Mouse (Mus musculus): ENCODE data around the gene Hist1h2ah. TPM values are rescaled to one million over a fixed set of nuclear protein-coding genes. Genes with fewer than 3 reads are reported as not detected.
"Not testable (repeated sequence)": the region's sequence is repeated elsewhere in the genome, so short reads cannot be mapped to it uniquely, and the experiment has no call there.

The Hist1h2ah gene
- total RNA-seq (2021): 10 to 100 TPM; 12.5 to 17.0 TPM
- long read RNA-seq, experiment 1: 0 reads
- long read RNA-seq, experiment 2: 0 reads

GRCm38 (mm10) chr13:22035267-22036148, at the start of gene Hist1h2ah, which contains the start of gene Hist1h2bk:
Gene Hist1h2ah, minus strand, starts transcription at chr13:22035568.
Gene Hist1h2bk, plus strand, starts transcription at chr13:22035870.
- peak within 1 kb of the TSS; percentile 51 for H3K4me3 ChIP-seq
- DNase-seq (ENCODE audit: low spot score in 2 of 2): peak; percentile 79 to 92
- not testable (repeated sequence) for H3K27ac ChIP-seq

DNA sequence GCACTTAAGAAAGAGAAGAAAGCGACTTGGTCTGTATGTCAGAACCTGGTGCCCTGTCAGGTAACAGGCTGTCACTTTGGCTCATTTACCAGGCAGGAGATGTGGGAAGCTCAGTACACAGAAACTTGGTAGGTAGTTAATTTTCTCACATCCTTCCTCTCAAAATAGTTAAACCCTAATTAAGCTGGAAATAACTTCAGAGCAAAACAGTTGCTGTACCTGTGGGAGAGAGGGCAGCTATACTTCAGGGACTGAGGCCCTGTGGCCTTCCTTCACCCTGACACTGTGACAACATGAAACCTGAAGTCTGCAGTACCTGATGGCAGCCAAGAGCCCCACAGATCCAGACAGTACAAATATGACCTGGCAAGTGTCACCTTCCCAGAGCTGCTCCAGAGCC, 48.8 kb upstream of the Hist1h2ah start, which contains the start of gene Vmn1r188:
Gene Vmn1r188, plus strand, starts transcription at position 301 of the 400 bp plus-strand sequence.
- not testable (repeated sequence) for H3K4me3 ChIP-seq; DNase-seq (ENCODE audit: low spot score in 2 of 2); H3K27ac ChIP-seq

DNA sequence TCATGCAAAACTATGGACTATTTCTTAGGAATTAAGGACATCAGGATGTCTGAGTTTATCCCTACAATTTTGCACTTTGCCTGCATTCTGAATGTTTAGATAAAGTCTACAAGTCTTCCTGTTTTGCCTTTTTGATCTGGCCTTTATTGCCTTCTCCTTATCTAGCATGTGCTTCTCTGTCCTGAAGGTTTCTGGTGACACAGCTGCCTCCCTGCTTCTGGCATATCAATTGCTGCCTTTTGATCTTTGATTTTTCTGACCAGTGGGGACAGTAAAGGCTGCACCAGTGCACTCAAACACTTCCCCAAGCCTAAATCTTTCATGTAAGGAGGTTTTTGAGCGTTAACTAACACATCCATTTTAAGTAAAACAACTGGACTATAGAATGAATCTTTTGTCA, 28.1 kb upstream of the Hist1h2ah start:
- DNase-seq (ENCODE audit: low spot score in 2 of 2): no peak
- no peak for TF ChIP-seq CTCF (conservative IDR thresholded peaks at IDR 0.05)

DNA sequence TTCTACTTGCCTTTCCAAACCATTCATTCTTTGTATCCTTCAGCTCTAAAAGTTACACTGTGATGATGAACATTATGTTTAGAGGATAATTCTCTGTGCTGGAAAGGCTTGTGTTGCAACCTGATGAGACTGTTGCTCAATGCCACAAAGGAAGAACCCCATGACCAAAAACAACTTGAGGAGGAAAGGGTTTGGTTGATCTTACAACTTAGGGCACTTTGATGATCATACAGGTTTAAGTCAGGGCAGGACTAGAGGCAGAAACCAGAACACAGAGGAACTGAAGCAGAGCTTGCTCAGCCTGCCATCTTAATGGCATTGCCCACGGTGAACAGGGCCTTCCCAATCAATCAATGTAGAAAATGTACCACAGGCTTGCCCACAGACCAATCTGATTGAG, 26.1 kb upstream of the Hist1h2ah start:
- no peak for TF ChIP-seq CTCF (conservative IDR thresholded peaks at IDR 0.05)
- no peak for DNase-seq (ENCODE audit: low spot score in 2 of 2)
- Histone ChIP-seq H3K4me3 (no peak overlapping the region), H3K27ac (no peak overlapping the region)

More for the DNA sequence above, 28.1 kb upstream of the Hist1h2ah start:
- no peak overlapping the region for H3K4me3 ChIP-seq
- no peak overlapping the region for H3K27ac ChIP-seq

- DNase-seq (ENCODE audit: low spot score in 2 of 2): no peak
- Histone ChIP-seq H3K27ac (no peak overlapping the region), H3K4me3 (no peak overlapping the region)
- TF ChIP-seq CTCF (conservative IDR thresholded peaks at IDR 0.05): no peak
Observed at GRCm38 (mm10) chr13:22053754-22054153, 18.4 kb upstream of the Hist1h2ah start.

- TF ChIP-seq CTCF (conservative IDR thresholded peaks at IDR 0.05): no peak
- no peak for DNase-seq (ENCODE audit: low spot score in 2 of 2)
- Histone ChIP-seq H3K4me3 (peak overlapping the region; percentile 67), H3K27ac (peak overlapping the region; percentile 79)
Observed at GRCm38 (mm10) chr13:22051523-22051859, 16.1 kb upstream of the Hist1h2ah start.

DNA sequence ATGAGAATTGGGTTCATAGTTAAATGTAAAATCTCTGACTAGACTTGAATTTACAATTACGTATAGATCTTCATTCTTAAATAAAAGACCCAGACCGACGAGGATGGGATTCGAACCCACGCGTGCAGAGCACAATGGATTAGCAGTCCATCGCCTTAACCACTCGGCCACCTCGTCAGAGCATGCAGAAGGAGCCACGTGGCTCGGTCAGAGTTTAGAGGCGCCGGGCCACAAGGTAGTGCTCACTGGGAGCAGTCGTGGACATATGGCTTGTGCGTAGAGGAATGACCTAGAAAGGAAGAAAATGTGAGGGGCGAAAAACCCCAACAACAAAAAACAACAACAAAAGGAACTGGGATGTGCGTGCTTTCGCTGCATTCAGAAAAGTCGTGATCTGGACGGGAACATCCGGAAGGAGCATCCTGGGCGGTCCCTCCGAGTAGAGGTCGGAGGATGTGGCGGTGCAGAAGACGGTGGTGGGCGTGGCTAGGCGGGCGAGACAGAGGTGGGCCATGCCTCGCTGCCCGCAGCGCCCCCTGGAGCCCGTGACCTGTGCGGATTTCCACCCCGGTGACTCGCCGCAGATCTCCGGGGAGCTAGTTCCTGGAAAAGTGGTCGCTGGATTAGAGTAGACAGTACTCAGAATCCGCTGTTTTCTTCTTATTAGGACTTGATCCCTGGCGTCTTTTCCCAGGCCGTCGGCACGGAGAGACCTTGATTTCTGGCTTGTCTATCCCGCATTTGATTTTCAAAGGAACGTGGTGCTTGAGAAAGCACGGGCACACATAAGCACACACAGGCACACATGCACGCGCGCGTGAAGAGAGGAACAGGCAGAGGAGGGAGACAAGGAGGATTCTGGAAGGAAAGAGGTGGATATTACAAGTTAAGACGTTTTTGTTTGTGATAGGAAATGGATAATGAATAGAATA, 15.5 kb upstream of the Hist1h2ah start:
- Histone ChIP-seq H3K27ac (peak overlapping the region; percentile 79), H3K4me3 (peak overlapping the region; percentile 67)
- DNase-seq (ENCODE audit: low spot score in 2 of 2): peak; percentile 84 to 85
- TF ChIP-seq CTCF (conservative IDR thresholded peaks at IDR 0.05): peak; percentile 76

GRCm38 (mm10) chr13:22049737-22050440, 14.5 kb upstream of the Hist1h2ah start:
- H3K27ac ChIP-seq: peak overlapping the region; percentile 79
- no peak for TF ChIP-seq CTCF (conservative IDR thresholded peaks at IDR 0.05)
- H3K4me3 ChIP-seq: peak overlapping the region; percentile 67
- DNase-seq (ENCODE audit: low spot score in 2 of 2): no peak

DNA sequence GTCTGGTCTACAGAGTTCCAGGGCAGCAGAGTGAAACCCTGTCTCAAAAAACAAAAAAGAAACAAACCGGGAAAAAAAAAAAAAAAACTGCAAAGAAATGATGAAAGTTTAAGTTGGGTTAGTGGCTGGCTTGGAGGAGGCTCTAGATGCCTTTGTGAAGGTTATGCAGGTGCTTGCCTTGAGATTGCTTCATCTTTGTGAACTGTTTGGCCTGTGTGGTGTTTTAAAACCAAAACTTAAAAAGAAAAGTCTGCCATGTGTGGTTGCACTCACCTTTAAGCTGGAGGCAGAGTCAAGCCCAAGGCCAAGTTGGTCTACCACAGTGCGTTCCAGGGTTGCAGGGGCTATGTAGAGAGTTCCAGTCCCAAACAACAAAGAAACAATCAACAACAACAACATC, 13.7 kb upstream of the Hist1h2ah start:
- no peak for TF ChIP-seq CTCF (conservative IDR thresholded peaks at IDR 0.05)
- Histone ChIP-seq H3K4me3 (no peak overlapping the region), H3K27ac (no peak overlapping the region)
- no peak for DNase-seq (ENCODE audit: low spot score in 2 of 2)

DNA sequence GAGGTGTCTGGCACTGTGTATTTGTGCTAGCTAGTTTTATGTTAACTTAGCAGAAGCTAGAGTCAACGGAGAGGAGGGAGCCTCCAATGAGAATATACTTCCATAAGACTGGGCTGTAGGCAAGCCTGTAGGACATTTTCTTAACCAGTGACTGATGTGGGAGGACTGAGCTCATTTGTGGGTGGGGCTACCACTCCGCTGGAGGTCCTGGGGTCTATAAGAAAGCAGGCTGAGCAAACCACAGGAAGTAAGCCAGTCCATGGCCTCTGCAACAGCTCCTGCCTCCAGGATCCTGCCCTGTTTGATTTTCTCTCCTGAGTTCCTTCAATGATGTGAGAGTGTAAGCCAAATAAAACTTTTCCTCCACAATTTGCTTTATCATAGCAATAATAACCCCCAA, 9.9 kb upstream of the Hist1h2ah start:
- no peak for DNase-seq (ENCODE audit: low spot score in 2 of 2)
- TF ChIP-seq CTCF (conservative IDR thresholded peaks at IDR 0.05): no peak
- H3K4me3 ChIP-seq: no peak overlapping the region
- H3K27ac ChIP-seq: no peak overlapping the region

DNA sequence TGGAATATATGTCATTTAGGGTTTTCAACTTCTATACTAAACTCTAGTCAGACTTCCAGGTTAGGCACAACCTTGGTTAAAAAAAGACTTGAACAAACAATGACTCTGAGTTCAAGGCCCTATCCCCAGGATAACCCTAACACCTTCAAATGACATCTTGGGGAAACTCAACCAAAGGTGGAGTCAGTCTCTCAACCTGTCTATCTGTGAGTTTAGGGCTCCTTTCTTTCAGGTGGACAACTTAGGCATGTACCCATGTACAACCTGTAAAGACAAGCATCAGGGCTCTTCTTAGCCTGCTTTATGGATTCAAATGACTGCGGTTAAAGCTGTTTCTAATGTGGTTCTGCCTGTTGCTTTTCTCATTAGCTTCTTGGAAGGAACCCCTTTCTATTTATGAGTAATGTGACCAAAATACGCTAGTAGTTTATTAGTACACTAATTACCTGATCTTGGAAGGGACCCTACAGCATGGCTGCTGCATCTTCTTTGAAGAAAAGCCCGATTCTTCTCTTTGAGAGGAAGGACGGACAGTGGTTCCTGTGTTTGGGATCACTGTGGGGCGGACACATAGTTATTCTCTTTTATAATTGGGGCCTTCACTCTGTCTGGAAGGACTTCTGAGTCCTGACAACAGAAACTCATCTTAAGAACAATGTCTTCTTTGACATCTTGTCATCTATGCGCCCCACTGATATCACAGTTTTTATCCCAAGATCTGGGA, 9.2 kb upstream of the Hist1h2ah start:
- TF ChIP-seq CTCF (conservative IDR thresholded peaks at IDR 0.05): no peak; the same call in 1 of the 2 replicates
- H3K4me3 ChIP-seq: no peak overlapping the region
- no peak overlapping the region for H3K27ac ChIP-seq
- DNase-seq (ENCODE audit: low spot score in 2 of 2): no peak

Data from layer of hippocampus, adult 2 months (tissue).